Mouse (Mus musculus) olfactory bulb, adult 2 months (tissue): ENCODE data around the gene Trarg1.

ENCODE experiments used
- CTCF ChIP-seq: fragments of 200-500 bp; IDR thresholded peaks from 2 replicates; pipeline ENCODE4 v1.5.1; 2012; ENCODE audit warnings: low read depth, mild to moderate bottlenecking, low read length, moderate library complexity; ENCODE audit not compliant: insufficient read depth
- POLR2A ChIP-seq: fragments of 200-500 bp; IDR thresholded peaks from 2 replicates; pipeline ENCODE4 v1.6.1; 2012; ENCODE audit warnings: mild to moderate bottlenecking, low read depth, low read length, moderate library complexity; ENCODE audit not compliant: insufficient read depth

DNA sequence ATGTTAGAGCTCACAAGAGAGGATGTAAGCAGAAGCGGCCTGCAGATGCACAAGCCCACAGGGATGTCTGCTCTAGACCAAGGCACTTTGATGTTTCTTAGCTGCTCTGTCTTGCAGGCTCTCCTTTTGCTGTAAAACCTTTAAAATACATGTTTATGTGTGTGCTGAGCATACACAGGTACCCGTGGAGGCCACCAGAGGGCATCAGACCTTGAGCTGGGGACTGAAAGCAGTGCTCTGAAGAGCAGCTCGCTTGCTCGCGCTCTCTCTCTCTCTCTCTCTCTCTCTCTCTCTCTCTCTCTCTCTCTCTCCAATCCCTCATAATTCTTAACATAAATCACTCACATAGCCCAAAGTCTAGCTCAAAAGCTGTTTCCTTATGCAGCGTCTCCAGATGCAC is 59.5 kb downstream of the Trarg1 start:
- TF ChIP-seq POLR2A (no peak), CTCF (no peak)
